Mouse (Mus musculus) stomach, postnatal 0 days (tissue): Measurements from ENCODE around the gene Btc.

Experiments used
- CTCF ChIP-seq: IDR thresholded peaks from 2 replicates; pipeline ENCODE4 v1.5.1; 2016; ENCODE audit warnings: antibody characterized with exemption, low read depth, mild to moderate bottlenecking, moderate library complexity
- EP300 ChIP-seq: optimal IDR thresholded peaks from 2 replicates; pipeline ENCODE3; 2016; ENCODE audit warnings: antibody characterized with exemption

GRCm38 (mm10) chr5:91413814-91414213 lies 11.0 kb upstream of the Btc start:
- TF ChIP-seq EP300 = no peak
- no peak for TF ChIP-seq CTCF
